Mouse (Mus musculus) cerebellum, postnatal 4 days (tissue): Measurements from ENCODE around the gene Atp2a1.

Experiments
- DNase-seq, 2 experiments: peaks; one replicate each; pipeline ENCODE4 v3.0.0; 2022; ENCODE audit warnings: low spot score in 2 of 2, mixed read lengths in 1 of 2

The Atp2a1 gene

DNA sequence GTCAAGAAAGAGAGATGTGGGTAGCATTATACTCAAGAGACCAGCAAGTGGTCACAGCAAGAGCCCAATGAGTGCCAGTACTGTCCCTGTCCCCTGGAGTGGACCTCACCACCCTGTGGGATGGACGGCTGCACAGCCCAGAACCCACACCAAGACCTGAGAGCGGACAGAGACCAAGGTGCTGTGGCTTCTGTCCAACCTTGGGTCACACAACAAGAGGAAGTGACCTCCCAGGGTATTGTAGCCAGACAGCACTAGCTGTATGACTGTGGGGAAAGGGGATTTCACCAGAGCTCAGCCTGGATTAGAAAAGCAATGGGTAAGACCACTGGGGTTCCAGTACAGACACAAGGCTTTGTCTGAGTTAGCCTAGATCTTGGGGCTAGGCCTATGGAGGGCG lies 10.7 kb downstream of the Atp2a1 start:
- no peak for DNase-seq

DNA sequence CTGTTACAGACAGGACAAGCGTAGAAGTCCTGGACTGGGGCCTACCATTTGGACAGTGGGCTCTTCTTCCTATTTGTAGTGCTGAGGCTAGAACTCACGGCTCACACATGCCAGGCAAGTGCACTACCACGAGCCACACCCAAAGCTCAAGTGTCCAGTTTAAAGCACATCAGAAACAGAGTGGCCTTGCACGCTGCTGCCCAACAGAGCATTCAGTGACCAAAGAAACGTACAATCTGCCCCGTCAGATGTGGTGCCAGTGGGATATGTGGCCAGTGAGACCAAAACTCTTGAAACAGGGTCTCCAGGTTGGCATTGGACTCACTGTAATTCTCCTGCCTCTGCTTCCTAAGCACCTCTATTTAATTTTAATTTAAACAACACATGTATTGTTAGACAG lies 12.3 kb downstream of the Atp2a1 start:
- DNase-seq = no peak

DNA sequence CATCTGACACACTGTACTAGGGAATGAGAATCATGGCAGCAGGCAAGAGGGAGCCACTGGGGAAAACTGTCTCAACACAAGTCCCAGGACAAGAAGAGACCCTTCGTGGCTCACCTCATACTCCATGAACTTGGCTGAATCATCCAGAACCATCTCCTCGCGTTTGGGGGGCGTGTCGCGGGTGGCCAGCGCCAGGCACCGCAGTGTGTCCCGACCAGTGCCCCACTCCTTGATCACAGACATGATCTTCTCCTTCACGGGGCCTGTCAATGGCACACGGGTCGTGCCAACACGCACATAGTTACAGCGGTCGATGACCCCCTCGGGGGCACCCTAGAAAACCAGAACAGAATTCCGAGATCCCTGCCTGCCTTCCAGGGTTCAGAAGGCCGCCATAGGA lies 12.9 kb downstream of the Atp2a1 start:
- no peak for DNase-seq

DNA sequence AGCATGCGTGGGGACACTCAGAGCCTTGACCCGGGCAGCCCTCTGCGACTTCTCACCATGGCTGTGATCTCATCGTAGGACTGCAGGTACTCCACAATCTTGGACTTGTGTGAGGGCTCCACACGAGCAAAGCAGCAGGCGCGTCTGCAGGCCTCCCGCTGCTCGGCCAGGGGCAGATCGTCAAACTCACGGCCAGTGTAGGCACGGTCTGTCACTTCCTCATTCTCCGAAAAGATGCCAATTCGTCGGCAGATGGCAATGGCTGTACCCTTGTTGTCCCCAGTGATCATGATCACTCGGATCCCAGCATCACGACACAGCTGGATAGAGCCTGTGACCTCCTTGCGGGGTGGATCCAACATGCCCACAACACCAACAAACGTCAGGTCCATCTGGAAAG lies 14.4 kb downstream of the Atp2a1 start:
- DNase-seq = no peak

DNA sequence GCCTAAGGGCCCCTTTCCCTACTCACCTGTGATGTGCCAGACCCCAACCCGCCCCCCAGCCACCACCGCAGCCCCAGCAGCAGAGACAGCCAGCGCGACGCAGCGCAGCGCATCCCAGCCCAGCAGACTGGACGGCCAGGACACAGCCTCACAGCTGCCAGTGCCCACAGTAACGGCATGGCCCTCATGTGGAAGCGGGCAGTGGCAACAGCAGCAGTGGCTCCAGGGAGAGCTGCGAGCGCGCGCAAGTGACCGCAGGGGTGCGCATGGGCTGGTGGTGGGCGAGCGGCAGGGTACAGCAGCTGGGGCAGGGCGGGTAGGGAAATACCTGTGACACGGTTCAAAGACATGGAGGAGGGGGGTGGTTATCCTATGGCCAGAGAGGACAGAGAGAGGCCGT lies 16.7 kb downstream of the Atp2a1 start:
- DNase-seq = no peak

DNA sequence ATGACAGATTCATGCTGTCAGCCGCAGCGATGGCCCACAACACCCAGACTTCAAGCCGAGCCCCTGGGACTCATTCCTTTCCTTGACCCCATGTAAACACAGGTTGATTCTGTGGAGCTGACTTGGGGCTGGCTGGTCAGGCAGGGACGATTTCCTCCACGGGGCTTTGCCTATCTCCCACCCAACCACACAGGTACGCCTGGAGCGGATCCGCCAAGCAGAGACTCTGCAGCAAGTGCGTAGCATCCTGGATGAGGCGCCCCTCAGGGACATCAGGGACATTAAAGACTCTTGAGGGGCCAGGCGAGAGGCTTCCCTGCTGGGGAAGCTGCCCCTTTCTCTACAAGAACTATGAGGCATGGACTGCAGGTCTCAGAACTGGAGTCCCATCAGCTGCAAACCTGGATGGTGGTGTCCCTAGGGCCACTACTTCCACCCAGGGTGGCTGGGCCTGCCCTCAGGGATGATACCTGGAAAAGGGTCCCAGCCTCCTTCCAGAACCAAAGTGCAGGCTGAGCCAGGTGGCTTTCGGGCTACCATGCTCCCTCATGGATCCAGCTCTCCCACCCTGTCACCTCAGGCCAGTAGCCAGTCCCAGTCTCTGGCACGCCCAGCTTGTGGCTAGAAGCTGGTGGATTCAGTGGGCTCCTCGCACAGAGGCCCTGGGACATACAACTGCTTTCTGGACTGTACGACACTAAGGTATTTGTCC lies 17.6 kb downstream of the Atp2a1 start:
- DNase-seq = no peak

DNA sequence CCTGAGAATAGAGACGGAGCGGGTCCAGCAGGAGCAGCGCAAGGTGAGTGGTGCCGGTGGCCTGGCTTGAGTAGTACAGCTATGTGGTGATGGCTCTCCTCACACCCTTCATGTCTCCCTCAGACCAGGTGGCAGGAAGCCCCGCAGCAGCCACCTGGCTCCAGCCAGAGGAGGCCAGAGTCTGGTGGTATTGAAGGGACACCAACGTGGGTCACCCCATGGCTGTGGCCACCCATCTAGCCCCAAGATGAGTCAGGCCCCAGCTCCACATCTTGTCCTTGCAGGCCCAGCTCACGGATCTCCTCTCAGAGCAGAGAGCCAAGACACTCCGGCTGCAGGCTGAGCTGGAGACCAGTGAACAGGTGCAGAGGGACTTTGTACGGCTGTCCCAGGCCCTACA lies 18.4 kb downstream of the Atp2a1 start:
- no peak for DNase-seq

DNA sequence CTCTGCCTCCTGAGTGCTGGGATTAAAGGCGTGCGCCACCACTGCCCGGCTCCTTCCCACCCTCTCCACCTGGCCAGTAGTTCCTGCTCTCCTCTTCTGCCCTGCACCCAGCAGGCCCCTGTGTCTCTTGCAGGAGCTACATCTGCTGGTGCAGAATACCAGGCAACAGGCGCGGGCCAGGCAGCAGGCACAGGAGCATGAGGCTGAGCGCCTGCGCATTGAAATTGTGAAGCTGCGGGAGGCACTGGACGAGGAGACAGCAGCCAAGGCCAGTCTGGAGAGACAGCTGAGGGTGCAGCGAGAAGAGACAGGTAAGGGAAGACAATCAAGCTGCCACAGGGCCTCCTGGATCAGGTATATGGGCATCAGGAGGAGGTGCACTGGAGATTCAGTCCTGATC lies 18.9 kb downstream of the Atp2a1 start:
- DNase-seq = no peak

DNA sequence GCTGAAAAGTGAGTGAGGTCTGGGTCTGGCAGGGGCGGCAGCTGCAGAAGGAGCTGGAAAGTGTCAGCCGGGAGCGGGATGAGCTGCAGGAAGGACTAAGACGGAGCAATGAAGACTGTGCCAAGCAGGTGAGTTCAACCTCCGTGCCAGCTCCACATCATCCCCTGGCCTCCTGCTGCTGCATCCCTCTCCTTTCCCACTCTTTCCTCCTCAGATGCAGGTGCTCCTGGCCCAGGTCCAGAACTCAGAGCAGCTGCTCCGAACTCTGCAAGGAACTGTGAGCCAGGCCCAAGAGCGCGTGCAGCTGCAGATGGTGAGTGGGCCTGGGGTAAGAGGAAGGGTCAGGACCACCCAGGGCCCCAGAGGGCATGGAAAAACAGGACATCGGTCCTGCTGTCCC lies 22.8 kb downstream of the Atp2a1 start:
- no peak for DNase-seq

DNA sequence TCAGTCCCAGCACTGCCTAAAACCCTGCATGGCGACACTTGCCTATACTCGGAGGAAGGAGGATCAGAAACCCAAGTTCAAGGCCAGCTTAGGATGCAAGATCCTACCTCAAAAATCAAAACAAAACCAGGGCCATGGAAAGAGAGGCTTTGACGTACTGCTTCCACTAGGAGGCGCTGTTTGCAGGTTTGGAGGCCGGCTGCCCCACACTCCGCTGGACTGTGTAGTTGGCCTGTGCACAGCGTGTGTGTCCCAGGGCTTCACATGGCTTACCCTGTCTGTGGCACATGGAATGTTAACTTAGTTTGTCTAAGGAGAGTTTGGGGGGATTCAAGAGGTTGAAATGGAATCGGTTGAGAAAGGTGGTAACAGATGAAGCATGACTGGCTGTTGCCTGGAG lies 26.1 kb downstream of the Atp2a1 start:
- peak; percentile 45 to 61 for DNase-seq

DNA sequence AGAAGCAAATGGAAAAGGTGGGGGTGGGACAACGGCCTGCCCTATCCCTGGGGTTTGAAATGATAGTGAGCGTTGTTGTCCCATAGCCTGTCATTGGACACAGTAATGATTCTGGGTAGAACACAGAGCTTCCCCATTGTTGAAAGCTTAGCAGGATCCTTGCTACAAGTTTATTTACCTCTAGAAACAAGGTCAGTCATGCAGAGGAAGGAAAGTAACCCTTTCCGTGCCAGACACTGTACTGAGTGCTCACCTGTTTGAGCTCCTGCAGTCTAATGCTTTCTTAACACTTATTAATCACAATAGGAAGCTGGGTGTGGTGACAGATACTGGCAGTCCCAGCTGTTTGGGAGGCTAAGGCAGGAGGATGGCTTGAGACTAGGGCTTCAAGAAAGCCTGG lies 27.1 kb downstream of the Atp2a1 start:
- no peak for DNase-seq

DNA sequence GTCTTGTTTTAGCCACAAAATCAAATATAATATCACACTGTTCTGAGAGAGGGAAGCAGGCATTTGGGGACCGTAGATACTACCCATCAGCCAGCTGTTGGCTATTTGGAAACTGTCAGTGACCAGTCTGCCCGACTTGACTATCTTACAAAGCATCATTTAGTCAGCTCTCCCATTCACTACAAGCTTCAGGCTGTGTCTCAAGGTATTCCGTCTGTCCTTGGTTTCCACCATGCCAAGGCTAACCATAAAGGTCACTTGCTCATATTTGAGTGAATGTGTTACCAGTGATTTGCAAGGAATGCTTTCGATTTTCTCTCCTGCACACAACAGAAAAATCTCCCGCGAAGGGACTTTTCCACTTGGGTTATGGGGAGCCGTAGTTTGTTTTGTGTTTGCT lies 28.2 kb downstream of the Atp2a1 start:
- DNase-seq = no peak

DNA sequence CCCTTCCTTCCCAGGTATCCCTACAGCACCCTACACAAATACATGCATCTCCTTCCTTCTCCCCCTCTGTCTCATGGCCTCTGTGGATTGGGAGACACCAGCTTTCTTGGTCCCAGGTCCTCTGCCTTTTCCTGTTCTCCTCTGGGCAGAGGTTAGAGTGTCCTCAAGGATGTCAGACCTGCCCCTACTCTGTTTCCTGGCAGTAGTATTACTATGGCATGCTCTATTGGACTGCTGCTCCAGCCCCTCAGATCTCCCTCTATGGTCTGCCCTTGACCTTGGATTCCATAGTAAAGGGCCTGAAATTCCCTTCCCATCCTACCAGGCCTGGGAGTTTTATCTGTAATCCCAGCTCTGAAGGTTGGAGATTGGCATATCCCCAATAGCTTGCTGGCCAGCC lies 32.7 kb downstream of the Atp2a1 start:
- no peak for DNase-seq

DNA sequence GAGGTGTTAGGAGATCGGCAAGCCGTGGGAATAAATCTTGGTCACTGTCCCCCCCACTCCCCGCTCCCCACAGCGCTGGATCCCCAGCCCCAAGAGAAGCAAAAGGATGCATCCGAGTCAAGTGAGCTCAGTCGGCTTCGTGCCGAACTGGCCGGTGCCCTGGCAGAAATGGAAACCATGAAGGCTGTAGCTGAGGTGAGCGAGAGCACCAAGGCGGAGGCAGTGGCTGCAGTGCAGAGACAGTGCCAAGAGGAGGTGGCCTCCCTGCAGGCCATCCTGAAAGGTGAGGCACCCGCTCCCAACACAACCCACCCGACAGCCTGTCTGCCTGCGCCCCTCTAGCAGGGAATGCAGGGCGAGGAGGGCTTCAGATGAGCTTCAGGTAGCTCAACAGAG lies 33.4 kb downstream of the Atp2a1 start:
- DNase-seq = no peak

DNA sequence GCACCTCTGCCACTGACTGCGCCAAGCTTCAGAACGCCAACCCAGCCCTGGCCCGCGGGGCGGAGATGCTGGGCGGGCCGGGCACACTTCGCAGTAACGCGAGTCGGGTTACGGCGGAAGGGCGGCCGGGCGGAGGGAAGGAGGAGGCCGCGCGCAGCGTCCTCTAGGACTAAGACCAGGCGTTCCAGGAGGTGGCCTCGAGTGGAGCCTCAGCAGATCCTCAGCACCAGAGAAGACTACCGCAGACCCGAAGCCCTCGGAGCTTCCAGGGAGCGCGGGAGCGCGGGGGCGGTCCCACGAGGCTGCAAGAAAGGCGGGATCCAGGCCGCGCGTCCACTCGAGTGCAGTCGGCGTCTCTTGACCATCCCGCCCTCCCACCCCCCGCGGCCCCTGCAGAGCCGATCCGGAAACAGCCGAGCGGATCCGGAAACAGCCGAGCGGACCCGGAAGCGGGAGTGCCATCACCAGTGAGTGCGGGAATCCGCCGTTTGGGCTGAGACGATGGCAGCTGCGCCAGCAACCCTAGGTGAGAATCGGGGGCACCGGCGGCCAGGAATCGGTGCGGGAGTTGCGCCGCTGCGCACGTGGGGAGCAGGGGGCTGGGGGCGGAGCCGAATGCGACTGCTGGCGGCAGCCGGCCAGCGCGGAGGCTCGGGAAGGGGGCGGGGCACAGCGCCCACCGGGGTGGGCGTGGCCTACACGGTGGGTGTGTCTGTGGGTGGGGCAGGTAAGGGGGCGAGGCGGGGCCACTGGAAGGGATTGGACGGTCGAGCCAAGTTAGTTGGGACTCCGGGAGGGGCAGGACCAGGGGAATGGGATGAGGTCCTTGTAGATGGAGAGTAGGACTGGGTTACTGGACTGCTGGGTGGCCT lies 34.0 kb downstream of the Atp2a1 start, which contains the start of gene Rabep2:
Rabep2 (plus strand) TSS at position 129 of the 872 bp plus-strand sequence.
- peak; percentile 97 to 98 for DNase-seq

DNA sequence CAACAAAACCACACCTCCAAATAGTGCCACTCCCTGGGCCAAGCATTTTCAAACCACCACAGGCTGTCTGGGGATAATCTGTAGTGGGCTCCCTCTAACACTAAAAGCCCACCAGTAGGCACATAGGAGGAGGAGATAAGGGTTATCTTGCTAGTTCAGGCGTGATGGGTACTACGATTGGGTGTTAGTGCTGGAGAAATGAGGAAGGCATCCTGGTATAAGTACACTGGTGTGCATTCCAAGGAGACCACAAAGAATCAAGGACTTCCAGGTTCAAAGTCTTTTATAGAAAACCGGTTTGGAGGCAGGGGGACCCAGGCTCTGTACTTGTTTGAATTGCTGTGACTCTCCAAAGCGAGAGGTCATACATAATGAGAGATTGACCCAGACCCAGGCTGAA lies 34.8 kb downstream of the Atp2a1 start:
- no peak for DNase-seq

DNA sequence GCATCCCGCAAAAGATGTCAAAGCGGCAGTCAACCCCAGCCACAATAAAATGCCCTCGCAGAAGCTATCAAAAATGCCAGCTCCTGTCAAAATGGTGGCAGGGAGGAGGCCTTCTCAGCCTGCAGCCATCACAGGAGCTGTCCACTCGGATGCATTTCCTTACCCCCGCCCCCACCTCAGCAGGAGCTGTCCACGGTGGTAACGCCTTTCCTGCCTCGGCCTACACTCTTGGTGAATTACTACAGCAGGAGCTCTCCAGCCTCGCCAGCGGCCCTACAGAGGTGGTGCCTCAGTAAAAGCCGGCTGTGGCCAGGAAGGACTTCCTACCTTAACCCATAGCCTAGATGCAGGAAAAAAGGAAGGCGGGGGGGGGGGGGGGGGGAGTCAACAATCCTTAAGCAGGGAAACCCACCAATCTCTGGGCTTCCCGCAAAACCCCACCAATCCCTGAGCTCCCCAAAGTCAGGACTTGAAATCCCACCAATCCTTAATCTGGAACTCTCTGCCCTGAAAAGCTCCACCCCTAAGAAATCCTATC lies 35.5 kb downstream of the Atp2a1 start:
- DNase-seq = no peak

DNA sequence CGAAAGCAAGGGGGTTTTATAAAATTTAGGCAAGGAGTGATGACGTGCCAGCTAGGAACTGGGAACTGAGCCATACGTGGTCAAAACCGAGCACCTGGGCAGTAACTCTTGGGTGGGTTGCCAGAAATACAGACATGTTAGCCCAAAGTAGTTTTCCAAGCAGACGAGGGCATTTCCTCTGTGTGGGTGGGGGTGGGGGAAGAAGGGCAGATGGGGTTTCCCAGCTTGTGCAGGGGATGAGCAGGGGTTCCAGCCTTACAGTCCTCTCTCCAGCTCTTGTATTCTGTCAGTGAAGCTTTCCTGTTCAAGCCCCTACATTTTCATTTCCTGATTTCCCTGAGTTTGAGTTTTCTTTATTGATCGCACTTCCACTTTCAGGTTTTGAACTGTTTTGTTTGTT lies 38.7 kb downstream of the Atp2a1 start:
- DNase-seq = no peak

DNA sequence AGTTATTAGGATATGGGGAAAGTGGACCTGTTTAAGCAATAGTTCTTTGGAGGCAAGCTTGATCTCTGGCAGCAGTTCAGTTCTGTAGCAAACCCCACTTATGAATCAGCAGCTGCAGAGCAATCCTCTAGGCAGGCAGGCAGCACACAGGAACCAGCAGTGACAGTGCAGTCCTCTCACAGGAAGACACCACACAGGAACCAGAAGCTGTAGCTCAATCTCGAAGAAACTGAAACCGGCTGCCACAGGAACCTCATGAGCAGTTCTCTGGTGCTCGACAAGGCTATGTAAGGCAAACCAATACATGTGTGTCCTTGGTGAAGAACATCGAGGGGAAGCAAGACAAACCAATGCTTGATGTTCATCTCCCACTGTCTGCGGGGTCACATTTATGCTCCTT lies 41.2 kb downstream of the Atp2a1 start:
- DNase-seq = no peak

DNA sequence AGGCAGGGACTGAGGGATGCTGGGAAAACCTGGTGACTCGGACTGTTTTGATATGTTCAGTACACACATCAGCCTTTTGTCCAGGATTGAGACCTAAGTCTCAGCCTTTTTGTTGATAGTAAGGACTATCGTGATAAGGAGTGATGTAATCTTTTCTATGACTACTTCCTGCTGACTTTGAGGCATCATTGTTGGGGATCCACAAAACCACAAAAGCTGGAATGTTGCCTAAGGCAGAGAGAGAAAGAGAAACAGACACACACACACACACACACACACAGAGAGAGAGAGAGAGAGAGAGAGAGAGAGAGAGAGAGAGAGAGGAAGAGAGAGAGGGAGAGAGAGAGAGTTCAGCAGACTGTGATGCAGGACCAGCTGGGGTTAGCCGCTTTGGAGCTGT lies 44.4 kb downstream of the Atp2a1 start:
- no peak for DNase-seq

DNA sequence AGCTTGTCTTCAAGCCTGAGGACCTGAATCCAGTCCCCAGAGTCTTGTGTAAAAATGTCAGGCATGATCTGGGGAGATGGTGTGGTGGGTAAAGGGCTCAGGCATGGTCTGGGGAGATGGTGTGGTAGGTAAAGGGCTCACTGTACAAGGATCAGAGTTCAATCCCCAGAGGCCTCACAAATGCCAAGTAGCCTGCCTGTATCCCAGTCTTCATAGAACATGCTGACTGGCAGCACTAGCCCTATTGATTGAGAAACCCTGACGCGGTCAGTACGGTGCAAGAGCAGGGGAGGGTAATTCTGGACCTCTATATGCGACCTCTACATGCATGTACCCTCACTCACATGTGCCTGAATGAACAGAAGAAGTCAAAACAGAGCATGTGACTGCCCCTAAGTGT lies 45.3 kb downstream of the Atp2a1 start:
- no peak for DNase-seq

DNA sequence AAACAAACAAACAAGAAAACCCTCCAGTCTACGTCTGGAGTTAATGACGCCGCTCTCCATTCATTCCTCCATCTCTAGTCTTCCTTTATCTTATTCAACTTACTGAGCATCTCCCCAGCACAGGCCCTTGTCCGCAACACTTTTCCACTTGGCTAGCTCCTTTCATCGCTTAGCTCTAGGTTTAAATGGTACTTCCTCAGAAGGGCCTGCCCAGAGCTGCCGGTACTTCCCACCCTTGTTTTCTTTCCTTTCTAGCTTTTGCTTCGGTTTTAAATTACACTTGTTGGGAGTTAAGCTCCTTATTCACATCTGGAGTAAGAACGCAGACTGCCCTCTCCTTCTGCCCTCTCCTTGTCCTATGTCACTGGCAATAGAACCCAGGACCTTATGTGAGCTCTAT lies 45.9 kb downstream of the Atp2a1 start:
- no peak for DNase-seq

DNA sequence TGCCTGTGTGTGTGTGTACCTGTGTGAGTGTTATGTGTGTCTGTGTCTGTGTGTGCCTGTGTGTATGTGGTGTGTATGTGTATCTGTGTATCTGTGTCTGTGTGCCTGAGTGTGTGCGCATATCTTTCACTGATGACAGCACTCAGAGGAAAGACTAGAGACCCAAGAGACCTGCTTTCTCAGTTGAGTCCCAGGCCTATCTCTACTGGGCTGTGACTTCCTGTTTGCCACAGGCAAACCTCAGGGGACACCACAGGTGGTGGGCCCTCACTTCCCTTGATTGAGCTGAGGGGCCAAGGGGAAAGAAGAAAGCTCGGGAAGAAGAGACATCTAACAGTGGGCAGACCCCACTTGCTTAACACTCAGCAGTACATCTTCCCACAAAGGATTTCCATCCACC lies 46.3 kb downstream of the Atp2a1 start:
- no peak for DNase-seq
